10 mouse cellular contexts compared by ENCODE assay signal in genomic region chr2:170193850-170194249, GRCm38 (mm10). TPM values are rescaled to one million over a fixed set of nuclear protein-coding genes. Genes with fewer than 3 reads are reported as not detected.
DNase-seq lines count a peak whose midpoint lies in the region; ATAC-seq lines count a peak whose summit lies in the region.
"Had no signal": no experiment of that assay in that cellular context is flagged by ENCODE, and none has a peak within 500 bp of the region (broad histone marks: within the 10 kb centered on the region; RNA-seq: fewer than 3 reads in every experiment).

No protein-coding gene starts in this region.

- DNase-seq in lung, postnatal 36 days: no peak
- no peak for DNase-seq in cerebellum, adult 11-12 months
- no peak for DNase-seq in kidney, postnatal 14 days
- DNase-seq: right cerebral cortex, postnatal 25 days had no signal

- H3K4me3 ChIP-seq in lung, embryonic 15.5 days: no peak overlapping the region
- no peak overlapping the region for H3K4me3 ChIP-seq in embryonic facial prominence, embryonic 15.5 days (replicated peaks)
- H3K4me3 ChIP-seq in intestine, embryonic 16.5 days (ENCODE audit: low read length): peak overlapping the region; percentile 6; the same call in 1 of the 2 replicates
- H3K4me3 ChIP-seq in stomach, embryonic 14.5 days (ENCODE audit: low read depth, low read length): no peak overlapping the region; the same call in 1 of the 2 replicates

- H3K27ac ChIP-seq in lung, embryonic 15.5 days: no peak overlapping the region
- 0 out of 2 replicates have a peak overlapping the region, but pooled peaks have one; percentile 1 for H3K27ac ChIP-seq in embryonic facial prominence, embryonic 15.5 days (replicated peaks)
- H3K27ac ChIP-seq in intestine, embryonic 16.5 days (ENCODE audit: low read length): 0 out of 2 replicates have a peak overlapping the region, but pooled peaks have one; percentile 7
- no peak overlapping the region for H3K27ac ChIP-seq in stomach, embryonic 14.5 days (ENCODE audit: low read length)

- no peaks in the 10 kb centered on the region for H3K36me3 ChIP-seq in lung, embryonic 15.5 days
- no peaks in the 10 kb centered on the region for H3K36me3 ChIP-seq in embryonic facial prominence, embryonic 15.5 days
- H3K36me3 ChIP-seq in intestine, embryonic 16.5 days (ENCODE audit: control insufficient read depth, insufficient read depth, low read length): no peaks in the 10 kb centered on the region
- no peaks in the 10 kb centered on the region for H3K36me3 ChIP-seq in stomach, embryonic 14.5 days (ENCODE audit: control insufficient read depth, insufficient read depth, low read length)

- no peaks in the 10 kb centered on the region for H3K27me3 ChIP-seq in lung, embryonic 15.5 days
- H3K27me3 ChIP-seq in embryonic facial prominence, embryonic 15.5 days: no peaks in the 10 kb centered on the region
- no peaks in the 10 kb centered on the region for H3K27me3 ChIP-seq in intestine, embryonic 16.5 days (replicated peaks; ENCODE audit: control insufficient read depth, insufficient read depth, low read length)
- no peaks in the 10 kb centered on the region for H3K27me3 ChIP-seq in stomach, embryonic 14.5 days (ENCODE audit: control insufficient read depth, insufficient read depth, low read length)

- WGBS in lung, embryonic 15.5 days: 39% methylated on average over 6 of the region's 6 CpGs
- 40% methylated on average over 6 of the region's 6 CpGs for WGBS in embryonic facial prominence, embryonic 15.5 days
- WGBS in intestine, embryonic 16.5 days: 40% methylated on average over 6 of the region's 6 CpGs
- 38% methylated on average over 6 of the region's 6 CpGs for WGBS in stomach, embryonic 14.5 days

- peak overlapping the region; percentile 44 for H3K4me2 ChIP-seq in lung, embryonic 15.5 days
- H3K4me2 ChIP-seq in embryonic facial prominence, embryonic 15.5 days (replicated peaks): peak overlapping the region; percentile 39
- H3K4me2 ChIP-seq in intestine, embryonic 16.5 days (ENCODE audit: low read depth, low read length): peak overlapping the region; percentile 41; the same call in 1 of the 2 replicates
- peak overlapping the region; percentile 24; the same call in 1 of the 2 replicates for H3K4me2 ChIP-seq in stomach, embryonic 14.5 days (replicated peaks; ENCODE audit: low read depth, low read length)

- H3K9me3 ChIP-seq in lung, embryonic 15.5 days: no peaks in the 10 kb centered on the region
- H3K9me3 ChIP-seq in embryonic facial prominence, embryonic 15.5 days (replicated peaks): no peaks in the 10 kb centered on the region
- H3K9me3 ChIP-seq in intestine, embryonic 16.5 days (ENCODE audit: control insufficient read depth, low read length): no peaks in the 10 kb centered on the region
- no peaks in the 10 kb centered on the region for H3K9me3 ChIP-seq in stomach, embryonic 14.5 days (ENCODE audit: control insufficient read depth, low read depth, low read length)

- no peak overlapping the region for H3K9ac ChIP-seq in lung, embryonic 15.5 days
- H3K9ac ChIP-seq in embryonic facial prominence, embryonic 15.5 days: no peak overlapping the region
- peak overlapping the region; percentile 44; the same call in 1 of the 2 replicates for H3K9ac ChIP-seq in intestine, embryonic 16.5 days (ENCODE audit: low read depth, low read length)
- no peak overlapping the region for H3K9ac ChIP-seq in stomach, embryonic 14.5 days (replicated peaks; ENCODE audit: low read depth, low read length)

- ATAC-seq in lung, embryonic 15.5 days (ENCODE audit: borderline replicate concordance, extremely low read depth, low FRiP score, low TSS enrichment): no peak
- ATAC-seq in embryonic facial prominence, embryonic 15.5 days (ENCODE audit: insufficient number of reproducible peaks, low FRiP score, low TSS enrichment, low read depth): no peak
- no peak for ATAC-seq in intestine, embryonic 16.5 days
- no peak for ATAC-seq in stomach, embryonic 14.5 days (ENCODE audit: insufficient number of reproducible peaks, insufficient read depth, low FRiP score, low read depth)
- no peak for ATAC-seq in megakaryocyte-erythroid progenitor cell, adult 5-6 weeks (replicated peaks; ENCODE audit: low FRiP score, low TSS enrichment, poor library complexity, severe bottlenecking)
- ATAC-seq: inflammation-experienced regulatory T-cells, adult 6 months had no signal

- H3K4me1 ChIP-seq in lung, embryonic 15.5 days: peaks cover 17% of the 10 kb centered on the region
- H3K4me1 ChIP-seq in embryonic facial prominence, embryonic 15.5 days: peaks cover 19% of the 10 kb centered on the region
- H3K4me1 ChIP-seq in intestine, embryonic 16.5 days (ENCODE audit: control insufficient read depth, insufficient read depth, low read length): peaks cover 13% of the 10 kb centered on the region
- 0 out of 2 replicates have a peak, but pooled peaks cover 9% of the 10 kb centered on the region for H3K4me1 ChIP-seq in stomach, embryonic 14.5 days (ENCODE audit: control insufficient read depth, insufficient read depth, low read length)

RNA-seq across cellular contexts. Expression of gene Zfp217, which starts 45.9 kb away (rescaled TPM):
- polyA plus RNA-seq in lung, embryonic 15.5 days (2015; fragmentation: Nextera tagmentation; extraction: Ambion mirVana): 5.0 and 5.1 TPM in 2 replicates
- 3.9 and 4.1 TPM in 2 replicates for polyA plus RNA-seq in embryonic facial prominence, embryonic 15.5 days (2015; fragmentation: Nextera tagmentation; extraction: Ambion mirVana)
- 2.4 and 2.9 TPM in 2 replicates for polyA plus RNA-seq in intestine, embryonic 16.5 days (2015; fragmentation: Nextera tagmentation; extraction: Ambion mirVana)
- polyA plus RNA-seq in stomach, embryonic 14.5 days (2014; fragmentation: Nextera tagmentation; extraction: Ambion mirVana): 4.1 and 4.5 TPM in 2 replicates
- 26.3 and 61.7 TPM in 2 replicates for total RNA-seq in megakaryocyte-erythroid progenitor cell, adult 5-6 weeks (2014; fragmentation: Nextera tagmentation)
- 16.2 and 30.3 TPM in 2 replicates for total RNA-seq in megakaryocyte-erythroid progenitor cell, adult 5-6 weeks (2017)

Comparison
In these comparisons a context has a peak if more than half of its experiments do, and no peak if none do; other contexts are left out.
1. H3K27ac ChIP-seq: peak in embryonic facial prominence, embryonic 15.5 days (single experiment) and intestine, embryonic 16.5 days (single experiment); none in lung, embryonic 15.5 days (single experiment) and stomach, embryonic 14.5 days (single experiment).
2. Peak in every context shown above with its lines, with median percentiles within 50 percentile points of each other: H3K4me2 ChIP-seq.